Mouse (Mus musculus): Measurements from ENCODE around the gene Atp13a3.
A peak's percentile ranks its signal among the peaks of the same experiment; 100 is the strongest.

Atp13a3 gene

DNA sequence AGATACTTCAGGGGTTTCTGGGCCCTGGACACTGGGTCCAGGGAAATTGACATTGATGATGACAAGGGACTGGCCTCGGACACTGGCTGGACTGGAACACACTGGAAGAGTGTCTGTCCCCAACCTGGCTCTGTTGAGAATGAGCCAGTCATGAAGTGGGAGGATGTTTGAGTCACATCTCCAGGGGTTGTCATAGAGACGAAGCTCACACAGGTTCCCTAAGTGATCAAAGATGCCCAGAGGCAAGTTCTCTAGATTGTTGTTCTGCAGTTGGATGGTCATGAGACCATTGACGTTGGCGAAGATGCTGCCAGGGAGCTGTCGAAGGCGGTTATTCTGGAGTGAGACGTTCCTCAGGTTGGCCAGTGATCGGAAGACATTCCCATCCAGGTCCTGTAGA, 132.7 kb downstream of the Atp13a3 start:
- no peak for DNase-seq

GRCm38 (mm10) chr16:30271941-30272595, 133.7 kb downstream of the Atp13a3 start:
- no peak for DNase-seq

DNA sequence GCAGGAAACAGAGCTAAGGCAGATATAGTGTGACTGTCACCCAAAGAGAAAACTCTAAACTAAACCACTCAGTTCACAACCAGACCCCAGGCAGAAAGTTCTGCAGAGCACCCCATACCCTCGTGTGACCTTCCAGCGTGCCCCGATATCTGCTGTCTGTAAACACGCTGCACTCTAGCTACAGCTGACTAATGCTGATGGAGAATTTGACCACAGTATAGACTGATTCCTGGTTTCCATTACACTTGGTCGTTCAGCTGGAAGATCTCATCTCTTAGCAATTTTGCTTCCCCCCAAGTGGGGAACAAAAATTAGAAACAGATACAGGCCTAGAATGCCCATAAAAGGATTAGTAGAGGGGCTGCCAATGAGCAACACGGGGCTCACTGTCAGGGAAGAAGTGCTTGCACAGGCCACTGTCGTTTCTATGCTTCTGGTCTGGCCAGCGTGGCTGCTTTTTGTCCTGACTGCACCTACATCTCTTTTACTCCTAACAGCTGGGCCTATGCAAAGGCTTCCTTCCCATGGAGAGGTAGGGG, 134.5 kb downstream of the Atp13a3 start:
- no peak for DNase-seq

DNA sequence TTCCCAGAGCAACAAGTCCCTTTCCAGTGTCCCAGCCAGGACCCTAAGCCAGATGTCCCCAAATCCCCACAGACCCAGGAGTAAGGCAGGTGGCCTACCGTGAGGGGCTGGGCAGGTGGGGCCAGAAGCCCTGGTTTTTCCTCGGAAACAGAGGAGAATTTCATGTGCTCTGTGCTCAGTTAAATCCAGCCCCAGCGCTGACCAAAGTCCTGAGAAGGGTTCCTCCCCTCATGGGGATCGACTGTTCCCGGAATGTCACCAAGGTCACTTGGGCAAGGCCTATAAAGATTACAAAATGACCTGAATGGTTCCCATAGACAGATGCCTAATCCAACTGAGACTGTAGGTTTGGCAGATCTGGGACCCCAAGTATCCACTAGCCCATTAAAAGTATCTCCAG, 138.4 kb downstream of the Atp13a3 start, which contains the start of gene Cpn2:
Gene Cpn2, minus strand, starts transcription at position 141 of the 400 bp plus-strand sequence.
- DNase-seq = no peak

GRCm38 (mm10) chr16:30266561-30266960, 139.2 kb downstream of the Atp13a3 start:
- no peak for DNase-seq

GRCm38 (mm10) chr16:30265611-30266010, 140.2 kb downstream of the Atp13a3 start:
- no peak for DNase-seq

DNA sequence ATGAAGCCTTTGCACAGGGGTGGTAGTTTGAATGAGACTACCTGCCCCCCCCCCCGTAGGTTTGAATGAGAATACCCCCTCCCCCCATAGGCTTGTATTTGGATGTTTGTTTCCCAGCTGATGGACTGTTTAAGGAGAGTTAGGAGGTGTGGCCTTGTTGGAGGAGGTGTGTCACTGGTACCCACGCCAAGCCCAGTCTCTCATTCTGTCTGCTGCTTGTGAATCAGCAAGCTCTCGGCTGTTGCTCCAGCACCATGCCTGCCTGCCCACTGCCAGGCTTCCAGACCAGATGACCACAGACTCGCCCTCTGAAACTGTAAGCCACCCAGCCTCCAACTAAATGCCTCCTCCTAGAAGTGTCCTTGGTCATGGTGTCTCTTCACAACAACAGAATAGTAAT, 142.6 kb downstream of the Atp13a3 start:
- DNase-seq = no peak

GRCm38 (mm10) chr16:30262664-30263063, 143.1 kb downstream of the Atp13a3 start:
- peak; percentile 30 to 75 for DNase-seq

Data from kidney, adult 8-10 months (tissue).